Mouse (Mus musculus): ENCODE measurements at regions not wholly inside any gene's neighbourhood (a gene's known extent, or its start where the extent isn't known, plus 50 kb on each side); places are given as distances from the start of the nearest gene placed in this dataset.
"Not testable (repeated sequence)": the region's sequence is repeated elsewhere in the genome, so short reads cannot be mapped to it uniquely, and the experiment has no call there.

DNA sequence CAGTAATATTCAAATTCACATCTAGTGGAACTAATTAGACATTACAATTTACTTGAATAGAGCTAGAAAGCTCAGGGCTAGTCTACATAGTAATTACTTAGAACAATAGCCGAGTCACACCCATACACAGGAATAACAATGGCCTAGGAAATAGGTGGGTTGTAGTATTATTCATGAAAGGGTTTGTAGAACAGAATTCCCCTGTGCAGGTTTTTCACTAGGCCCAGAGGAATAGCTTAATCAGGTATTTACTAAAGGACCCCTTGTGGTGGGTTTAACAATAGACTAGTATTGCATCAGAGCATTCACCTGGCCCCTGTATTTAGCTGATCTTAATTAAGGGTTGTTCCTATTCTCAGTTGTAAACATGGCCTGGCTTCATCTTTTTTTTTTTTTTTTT lies 297.9 kb downstream of the Lrrc3b start:
- WGBS = 86% methylated on average over 1 of the region's 1 CpGs
- not testable (repeated sequence) for H3K27me3 ChIP-seq (replicated peaks); H3K4me3 ChIP-seq (replicated peaks); H3K9me3 ChIP-seq; H3K9ac ChIP-seq; H3K36me3 ChIP-seq; H3K4me2 ChIP-seq; H3K27ac ChIP-seq; H3K4me1 ChIP-seq; ATAC-seq (ENCODE audit: insufficient read depth, low FRiP score, low read depth)

DNA sequence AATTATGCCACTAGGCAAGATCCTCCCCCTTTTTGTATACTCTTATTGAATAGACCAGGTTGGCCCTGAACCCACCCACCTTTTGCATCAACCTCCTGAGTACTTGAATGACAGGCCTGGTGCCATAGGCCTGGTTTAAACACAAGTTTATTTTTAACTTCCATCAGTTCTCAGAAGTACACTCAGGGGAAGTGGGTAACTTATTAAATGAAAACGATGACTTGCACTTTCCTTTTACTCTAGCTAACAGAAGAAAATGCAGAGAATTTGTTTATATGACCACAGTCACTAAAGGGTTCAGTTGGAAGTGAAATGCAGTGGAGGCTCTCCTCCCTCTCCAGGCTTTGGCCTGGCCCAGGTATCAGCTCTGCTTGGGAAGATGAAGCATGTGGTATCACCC lies 295.9 kb downstream of the Lrrc3b start:
- 61% methylated on average over 1 of the region's 1 CpGs for WGBS
- no peak overlapping the region for H3K4me2 ChIP-seq
- H3K36me3 ChIP-seq = no peaks in the 10 kb centered on the region
- ATAC-seq (ENCODE audit: insufficient read depth, low FRiP score, low read depth) = no peak
- no peaks in the 10 kb centered on the region for H3K9me3 ChIP-seq
- no peak overlapping the region for H3K27ac ChIP-seq
- H3K4me1 ChIP-seq = no peaks in the 10 kb centered on the region
- no peaks in the 10 kb centered on the region for H3K27me3 ChIP-seq (replicated peaks)
- H3K9ac ChIP-seq = no peak overlapping the region
- H3K4me3 ChIP-seq (replicated peaks) = no peak overlapping the region

DNA sequence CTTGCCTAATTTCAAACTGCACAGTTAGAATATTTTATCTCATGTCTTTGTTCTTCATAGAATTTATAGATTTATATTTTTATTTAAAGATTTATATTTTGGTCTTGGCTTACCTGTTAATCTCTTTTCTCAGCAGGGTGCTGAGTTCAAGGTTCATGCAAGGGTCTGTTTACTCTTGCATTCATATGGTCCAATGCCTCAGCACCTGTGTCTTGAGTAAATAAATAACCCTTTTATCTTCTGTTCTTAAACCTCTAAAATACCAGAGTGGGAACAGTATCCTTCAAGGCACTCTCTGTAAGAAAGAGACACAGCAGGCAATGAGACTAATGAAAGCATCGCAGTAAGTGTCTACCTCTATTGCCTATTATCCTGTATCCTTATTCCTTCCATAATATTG lies 290.3 kb downstream of the Lrrc3b start:
- H3K4me2 ChIP-seq = no peak overlapping the region
- no peak overlapping the region for H3K9ac ChIP-seq
- no peaks in the 10 kb centered on the region for H3K9me3 ChIP-seq
- WGBS = 96% methylated on average over 1 of the region's 1 CpGs
- ATAC-seq (ENCODE audit: insufficient read depth, low FRiP score, low read depth) = no peak
- H3K27me3 ChIP-seq (replicated peaks) = no peaks in the 10 kb centered on the region
- H3K36me3 ChIP-seq = no peaks in the 10 kb centered on the region
- H3K4me1 ChIP-seq = no peaks in the 10 kb centered on the region
- H3K27ac ChIP-seq = no peak overlapping the region
- no peak overlapping the region for H3K4me3 ChIP-seq (replicated peaks)
